Mouse (Mus musculus) intestine, embryonic 14.5 days (tissue): ENCODE measurements around the gene Ate1. TPM values are rescaled to one million over a fixed set of nuclear protein-coding genes. Genes with fewer than 3 reads are reported as not detected.
"Not testable (repeated sequence)": the region's sequence is repeated elsewhere in the genome, so short reads cannot be mapped to it uniquely, and the experiment has no call there.

ENCODE experiments used
- ATAC-seq: fragments of 200-750 bp; cut with Nextera tagmentation; replicated peaks from 2 replicates; pipeline ENCODE4 v1.8.0; 2017; ENCODE audit warnings: low read depth, moderate number of reproducible peaks, moderate TSS enrichment, moderate library complexity; ENCODE audit not compliant: low FRiP score, low TSS enrichment
- DNase-seq: peaks from one replicate; pipeline ENCODE4 v3.0.0-alpha.2; 2018; ENCODE audit warnings: low spot score
- H3K27ac ChIP-seq: fragments of 300-500 bp; sonication (generic); 2 replicates; pipeline ENCODE4 v1.5.1; 2014; ENCODE audit warnings: low read depth, mild to moderate bottlenecking, control low read depth
- H3K27me3 ChIP-seq: fragments of 300-500 bp; sonication (generic); replicated peaks from 2 replicates; pipeline ENCODE4 v1.6.1; 2014; ENCODE audit warnings: low read length, control low read depth; ENCODE audit not compliant: control insufficient read depth, insufficient read depth
- H3K36me3 ChIP-seq: fragments of 300-500 bp; sonication (generic); 2 replicates; pipeline ENCODE4 v1.6.1; 2014; ENCODE audit warnings: low read length, control low read depth; ENCODE audit not compliant: control insufficient read depth, insufficient read depth
- H3K4me1 ChIP-seq: fragments of 300-500 bp; sonication (generic); replicated peaks from 2 replicates; pipeline ENCODE4 v1.6.1; 2014; ENCODE audit warnings: low read length, control low read depth, mixed read lengths; ENCODE audit not compliant: control insufficient read depth, insufficient read depth
- H3K4me2 ChIP-seq: fragments of 300-500 bp; sonication (generic); 2 replicates; pipeline ENCODE4 v1.6.1; 2014; ENCODE audit warnings: low read length
- H3K4me3 ChIP-seq: fragments of 300-500 bp; sonication (generic); 2 replicates; pipeline ENCODE4 v1.5.1; 2014; ENCODE audit warnings: low read depth, low read length, control low read depth, mixed read lengths
- H3K9ac ChIP-seq: fragments of 300-500 bp; sonication (generic); 2 replicates; pipeline ENCODE4 v1.6.1; 2014; ENCODE audit warnings: mild to moderate bottlenecking, low read length
- H3K9me3 ChIP-seq: fragments of 300-500 bp; sonication (generic); 2 replicates; pipeline ENCODE4 v1.6.1; 2016; ENCODE audit warnings: low read length, control low read depth; ENCODE audit not compliant: control insufficient read depth
- WGBS: fragments of 180-500 bp; shearing (Covaris S2); extraction: QIAGEN DNeasy Blood & Tissue Kit; methylation state at CpG from one replicate; pipeline ENCODE4 v1.1.7; 2014; 5-methylcytosine and 5-hydroxymethylcytosine counted together
- polyA plus RNA-seq: library from polyadenylated mRNA; unstranded; fragments of >200 nt; fragmentation: Nextera tagmentation; extraction: Ambion mirVana; gene quantifications from 2 replicates; pipeline ENCODE4 v1.2.1, GENCODE M21; 2014

Ate1 gene
- polyA plus RNA-seq, 1 experiment from 2014 or later: 63.1 TPM

GRCm38 (mm10) chr7:130518213-130519095 lies 1.7 kb downstream of the Ate1 start:
- 23% methylated on average over 26 of the region's 26 CpGs for WGBS
- H3K4me3 ChIP-seq: peak overlapping the region; percentile 83
- peak; percentile 56 for DNase-seq

GRCm38 (mm10) chr7:130510243-130510642 lies 9.9 kb downstream of the Ate1 start:
- Histone ChIP-seq H3K36me3 (peaks cover 66% of the 10 kb centered on the region), H3K4me1 (no peaks in the 10 kb centered on the region), H3K4me3 (no peak overlapping the region), H3K4me2 (no peak overlapping the region), H3K27me3 (no peaks in the 10 kb centered on the region), H3K9ac (no peak overlapping the region), H3K9me3 (no peaks in the 10 kb centered on the region), H3K27ac (no peak overlapping the region)
- 97% methylated on average over 5 of the region's 5 CpGs for WGBS
- DNase-seq (no peak), ATAC-seq (no peak)

More at GRCm38 (mm10) chr7:130518213-130519095, 1.7 kb downstream of the Ate1 start:
- peak overlapping the region; percentile 88 for H3K9ac ChIP-seq
- H3K9me3 ChIP-seq: no peaks in the 10 kb centered on the region
- peak overlapping the region; percentile 55 for H3K4me2 ChIP-seq
- peak overlapping the region; percentile 98 for H3K27ac ChIP-seq
- H3K4me1 ChIP-seq: peaks cover 3% of the 10 kb centered on the region; the same call in 1 of the 2 replicates
- ATAC-seq: no peak
- H3K36me3 ChIP-seq: peaks cover 14% of the 10 kb centered on the region
- H3K27me3 ChIP-seq: no peaks in the 10 kb centered on the region

GRCm38 (mm10) chr7:130503006-130503405 lies 17.2 kb downstream of the Ate1 start:
- no peak overlapping the region for H3K4me3 ChIP-seq
- H3K9me3 ChIP-seq: no peaks in the 10 kb centered on the region
- ATAC-seq: no peak
- no peaks in the 10 kb centered on the region for H3K27me3 ChIP-seq
- H3K9ac ChIP-seq: no peak overlapping the region
- peaks cover 62% of the 10 kb centered on the region for H3K36me3 ChIP-seq
- DNase-seq: no peak
- H3K4me1 ChIP-seq: no peaks in the 10 kb centered on the region
- H3K27ac ChIP-seq: no peak overlapping the region
- 95% methylated on average over 5 of the region's 5 CpGs for WGBS
- H3K4me2 ChIP-seq: no peak overlapping the region

- Histone ChIP-seq H3K9ac (no peak overlapping the region), H3K27me3 (no peaks in the 10 kb centered on the region), H3K4me1 (no peaks in the 10 kb centered on the region), H3K36me3 (peaks cover 50% of the 10 kb centered on the region), H3K9me3 (no peaks in the 10 kb centered on the region), H3K27ac (no peak overlapping the region), H3K4me3 (no peak overlapping the region), H3K4me2 (no peak overlapping the region)
- no peak for DNase-seq
- no peak for ATAC-seq
- 89% methylated on average over 1 of the region's 1 CpGs for WGBS
Measured at GRCm38 (mm10) chr7:130501499-130501898, 18.7 kb downstream of the Ate1 start.

GRCm38 (mm10) chr7:130493346-130493745 lies 26.8 kb downstream of the Ate1 start:
- 82% methylated on average over 3 of the region's 3 CpGs for WGBS
- ATAC-seq (no peak), DNase-seq (no peak)
- Histone ChIP-seq H3K4me1 (no peaks in the 10 kb centered on the region), H3K9me3 (no peaks in the 10 kb centered on the region), H3K4me2 (no peak overlapping the region), H3K9ac (no peak overlapping the region), H3K27me3 (no peaks in the 10 kb centered on the region), H3K36me3 (peaks cover 9% of the 10 kb centered on the region), H3K27ac (no peak overlapping the region), H3K4me3 (no peak overlapping the region)

GRCm38 (mm10) chr7:130492026-130492425 lies 28.1 kb downstream of the Ate1 start:
- Histone ChIP-seq H3K9ac (no peak overlapping the region), H3K27ac (no peak overlapping the region), H3K4me3 (no peak overlapping the region), H3K9me3 (no peaks in the 10 kb centered on the region), H3K4me1 (no peaks in the 10 kb centered on the region), H3K36me3 (peaks cover 9% of the 10 kb centered on the region; the same call in 1 of the 2 replicates), H3K4me2 (no peak overlapping the region), H3K27me3 (no peaks in the 10 kb centered on the region)
- DNase-seq (no peak), ATAC-seq (no peak)

- not testable (repeated sequence) for H3K4me2 ChIP-seq, ATAC-seq, DNase-seq, H3K9ac ChIP-seq, H3K27me3 ChIP-seq, H3K9me3 ChIP-seq, H3K4me3 ChIP-seq, H3K27ac ChIP-seq, H3K4me1 ChIP-seq
- peaks cover 23% of the 10 kb centered on the region; the same call in 1 of the 2 replicates for H3K36me3 ChIP-seq
- WGBS: 88% methylated on average over 3 of the region's 3 CpGs
Measured at GRCm38 (mm10) chr7:130479003-130479402, 41.2 kb downstream of the Ate1 start.

GRCm38 (mm10) chr7:130475970-130476369 lies 44.2 kb downstream of the Ate1 start:
- Histone ChIP-seq H3K4me1 (no peaks in the 10 kb centered on the region), H3K36me3 (peaks cover 19% of the 10 kb centered on the region; the same call in 1 of the 2 replicates), H3K4me2 (no peak overlapping the region), H3K27ac (no peak overlapping the region), H3K27me3 (no peaks in the 10 kb centered on the region), H3K9ac (no peak overlapping the region), H3K4me3 (no peak overlapping the region), H3K9me3 (no peaks in the 10 kb centered on the region)
- WGBS: 37% methylated on average over 2 of the region's 2 CpGs
- ATAC-seq (0 out of 2 replicates have a peak, but pooled peaks have one; percentile 55), DNase-seq (no peak)
